In the genomic region with DNA sequence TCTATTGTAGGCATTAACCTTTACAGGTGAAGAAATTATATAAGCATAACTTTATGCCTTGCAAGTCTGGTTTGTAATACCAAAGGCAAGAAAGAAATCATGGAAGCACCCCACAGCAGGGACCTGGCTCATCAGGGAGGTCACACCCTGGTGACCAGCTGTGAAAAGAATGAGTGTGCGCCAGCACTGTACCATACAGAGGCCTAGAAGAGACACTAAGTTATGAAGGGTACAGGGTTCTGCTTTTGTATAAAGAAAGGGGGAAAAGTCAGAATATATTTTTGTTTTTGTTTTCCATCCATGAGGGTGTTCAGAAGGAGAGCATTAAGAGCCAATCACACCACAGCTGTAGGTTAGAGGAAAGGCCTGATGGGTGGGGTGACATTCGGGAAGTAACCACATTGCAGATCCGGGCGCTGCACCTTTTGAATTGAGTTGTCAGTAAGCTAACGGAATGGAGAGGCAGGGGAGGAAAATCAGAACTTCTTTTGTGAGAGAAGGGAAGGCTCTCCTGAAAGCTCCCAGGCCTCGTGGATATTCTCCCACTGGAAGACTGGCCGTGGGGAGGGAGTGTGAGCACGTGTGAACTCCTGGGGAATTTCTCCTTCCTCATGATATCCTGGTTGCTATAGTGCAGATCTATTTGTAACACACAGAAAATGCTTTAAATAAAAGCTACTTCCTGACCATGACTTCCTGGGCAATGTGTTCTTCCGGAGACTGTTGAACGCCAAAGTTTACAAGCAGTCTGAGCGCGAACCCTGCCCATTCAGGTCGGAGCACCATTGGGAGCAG, we compare ENCODE assay signal across 8 mouse cellular contexts.
A peak's percentile ranks its signal among the peaks of the same experiment; 100 is the strongest.
DNase-seq lines count a peak whose midpoint lies in the region; ATAC-seq lines count a peak whose summit lies in the region.

No protein-coding gene starts in this region.

- peaks cover 66% of the 10 kb centered on the region for H3K4me1 ChIP-seq in brown adipose tissue, adult 24 weeks (ENCODE audit: control insufficient read depth, insufficient read depth, insufficient read length, low read length)

- DNase-seq in kidney, adult 18-20 months, result peak; percentile 5
- no peak for DNase-seq in kidney, adult 11 months
- DNase-seq in kidney, postnatal 14 days, result peak; percentile 49
- DNase-seq in ovary, postnatal 14 days (ENCODE audit: low spot score), result no peak
- no peak for DNase-seq in frontal cortex, postnatal 10 days (ENCODE audit: low spot score in 2 of 2)
- no peak for DNase-seq in left cerebral cortex, adult 8-10 months (ENCODE audit: low spot score in 2 of 2)

- ATAC-seq in neutrophil, adult 5-6 weeks (ENCODE audit: extremely low read depth, insufficient number of reproducible peaks, low FRiP score, poor library complexity, severe bottlenecking), result peak; percentile 28; the same call in 1 of the 2 replicates

- H3K4me3 ChIP-seq in brown adipose tissue, adult 24 weeks (ENCODE audit: insufficient read depth, low read depth, low read length), result peak overlapping the region; percentile 17

- peak overlapping the region; percentile 64 for H3K27ac ChIP-seq in brown adipose tissue, adult 24 weeks (replicated peaks; ENCODE audit: low read depth, low read length)

Comparison
In these comparisons a context has a peak if more than half of its experiments do, and no peak if none do; other contexts are left out.
1. DNase-seq: peak in kidney, adult 18-20 months (single experiment) and kidney, postnatal 14 days (single experiment); none in kidney, adult 11 months (single experiment), ovary, postnatal 14 days (single experiment), frontal cortex, postnatal 10 days (0 of 2) and left cerebral cortex, adult 8-10 months (0 of 2).